Mouse (Mus musculus) ES-Bruce4 (cell line): ENCODE measurements around the gene Rora.

Experiments used
- CTCF ChIP-seq: IDR thresholded peaks from one replicate; pipeline ENCODE4 v1.8.1; 2011; ENCODE audit warnings: low read depth, low read length
- POLR2A ChIP-seq: IDR thresholded peaks from one replicate; pipeline ENCODE4 v1.8.1; 2011; ENCODE audit warnings: low read length; ENCODE audit not compliant: insufficient read depth

DNA sequence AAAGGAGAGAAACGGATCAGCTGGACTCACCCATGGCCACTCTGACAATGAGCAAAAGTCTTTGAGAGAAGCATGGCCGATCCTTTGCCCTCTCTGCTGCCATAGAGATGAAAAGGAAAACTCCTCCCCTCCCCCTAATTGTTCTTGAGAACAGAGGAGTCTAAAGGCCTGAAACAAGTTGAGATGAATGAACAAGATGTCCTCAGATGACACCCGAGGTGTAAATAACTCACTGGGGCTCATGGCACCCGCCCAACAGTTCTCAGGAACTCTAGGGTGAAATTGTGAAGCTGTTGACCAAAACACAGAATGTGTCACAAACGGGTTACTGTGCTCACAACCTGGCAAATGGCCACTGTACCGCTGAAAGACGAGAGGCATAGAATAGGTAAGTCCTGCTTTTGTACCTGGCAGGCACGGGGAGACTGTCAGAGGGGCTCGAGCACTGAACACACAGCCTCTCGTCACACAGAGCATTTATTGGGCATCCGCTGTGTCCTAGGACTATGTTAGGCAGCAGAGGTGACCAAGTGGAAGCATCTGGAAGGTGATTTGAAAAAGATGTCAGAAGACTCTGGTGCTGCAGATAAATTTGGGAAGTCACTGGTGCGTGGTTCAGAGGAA lies 467.6 kb downstream of the Rora start:
- no peak for TF ChIP-seq POLR2A
- no peak for TF ChIP-seq CTCF
